Mouse (Mus musculus): ENCODE data around the gene Dpf2.

- TF ChIP-seq CTCF (IDR thresholded peaks at IDR 0.05; ENCODE audit: borderline replicate concordance, extremely low read depth, insufficient read depth, insufficient read length), result no peak
- no peak for TF ChIP-seq POLR2A (IDR thresholded peaks at IDR 0.05; ENCODE audit: borderline replicate concordance, extremely low read depth, insufficient read depth, insufficient read length, poor library complexity, severe bottlenecking)
These were observed 48.0 kb downstream of the Dpf2 start for GRCm38 (mm10) chr19:5864710-5865398.
